Mouse (Mus musculus) liver, embryonic 11.5 days (tissue): ENCODE data around the gene Fam92b. TPM values are rescaled to one million over a fixed set of nuclear protein-coding genes. Genes with fewer than 3 reads are reported as not detected.

Source experiments
- ATAC-seq: fragments of 200-750 bp; cut with Nextera tagmentation; replicated peaks from 2 replicates; pipeline ENCODE4 v1.8.0; 2017; ENCODE audit warnings: moderate number of reproducible peaks, mild to moderate bottlenecking, moderate TSS enrichment, moderate library complexity; ENCODE audit not compliant: low FRiP score
- DNase-seq: peaks from one replicate; pipeline ENCODE4 v3.0.0-alpha.2; 2017; ENCODE audit warnings: low spot score
- H3K27ac ChIP-seq: fragments of 300-500 bp; sonication (generic); 2 replicates; pipeline ENCODE4 v1.5.1; 2014; ENCODE audit warnings: mild to moderate bottlenecking, low read depth, low read length, control low read depth
- H3K27me3 ChIP-seq: fragments of 300-500 bp; sonication (generic); replicated peaks from 2 replicates; pipeline ENCODE4 v1.6.1; 2014; ENCODE audit warnings: low read length, mixed read lengths; ENCODE audit not compliant: control insufficient read depth, insufficient read depth
- H3K36me3 ChIP-seq: fragments of 300-500 bp; sonication (generic); 2 replicates; pipeline ENCODE4 v1.6.1; 2014; ENCODE audit warnings: mild to moderate bottlenecking, low read length, moderate library complexity, mixed read lengths; ENCODE audit not compliant: control insufficient read depth, insufficient read depth
- H3K4me1 ChIP-seq: fragments of 300-500 bp; sonication (generic); replicated peaks from 2 replicates; pipeline ENCODE4 v1.6.1; 2014; ENCODE audit warnings: low read length, mixed read lengths; ENCODE audit not compliant: control insufficient read depth, insufficient read depth
- H3K4me2 ChIP-seq: fragments of 300-500 bp; sonication (generic); 2 replicates; pipeline ENCODE4 v1.6.1; 2014; ENCODE audit warnings: mild to moderate bottlenecking, control low read depth, moderate library complexity
- H3K4me3 ChIP-seq: fragments of 300-500 bp; sonication (generic); 2 replicates; pipeline ENCODE4 v1.5.1; 2014; ENCODE audit warnings: low read depth, low read length, control low read depth
- H3K9ac ChIP-seq: fragments of 300-500 bp; sonication (generic); 2 replicates; pipeline ENCODE4 v1.6.1; 2014; ENCODE audit warnings: low read depth, low read length, control low read depth
- H3K9me3 ChIP-seq: fragments of 300-500 bp; sonication (generic); 2 replicates; pipeline ENCODE4 v1.6.1; 2016; ENCODE audit warnings: low read length, inconsistent platforms, mixed read lengths; ENCODE audit not compliant: control insufficient read depth
- WGBS: fragments of 180-500 bp; shearing (Covaris S2); extraction: QIAGEN DNeasy Blood & Tissue Kit; methylation state at CpG from one replicate; pipeline ENCODE4 v1.1.7; 2014; 5-methylcytosine and 5-hydroxymethylcytosine counted together
- polyA plus RNA-seq: library from polyadenylated mRNA; unstranded; fragments of >200 nt; fragmentation: Nextera tagmentation; extraction: Ambion mirVana; gene quantifications from 2 replicates; pipeline ENCODE4 v1.2.1, GENCODE M21; 2014

Fam92b gene
- polyA plus RNA-seq, 1 experiment from 2014 or later: 0.27 TPM

GRCm38 (mm10) chr8:120213229-120213628, 36.0 kb upstream of the Fam92b start:
- H3K9me3 ChIP-seq: no peaks in the 10 kb centered on the region
- no peak overlapping the region for H3K9ac ChIP-seq
- no peak overlapping the region for H3K4me3 ChIP-seq
- ATAC-seq (no peak), DNase-seq (no peak)
- H3K27ac ChIP-seq: no peak overlapping the region
- no peaks in the 10 kb centered on the region for H3K36me3 ChIP-seq
- H3K27me3 ChIP-seq: peaks cover 8% of the 10 kb centered on the region; the same call in 1 of the 2 replicates
- 85% methylated on average over 3 of the region's 3 CpGs for WGBS
- no peak overlapping the region for H3K4me2 ChIP-seq
- H3K4me1 ChIP-seq: peaks cover 29% of the 10 kb centered on the region

- no peak overlapping the region for H3K4me3 ChIP-seq
- H3K4me1 ChIP-seq: peaks cover 27% of the 10 kb centered on the region
- WGBS: 85% methylated on average over 7 of the region's 7 CpGs
- no peaks in the 10 kb centered on the region for H3K9me3 ChIP-seq
- peaks cover 8% of the 10 kb centered on the region; the same call in 1 of the 2 replicates for H3K27me3 ChIP-seq
- ATAC-seq (no peak), DNase-seq (no peak)
- no peak overlapping the region for H3K9ac ChIP-seq
- H3K4me2 ChIP-seq: no peak overlapping the region
- no peak overlapping the region for H3K27ac ChIP-seq
- H3K36me3 ChIP-seq: no peaks in the 10 kb centered on the region
Measured at GRCm38 (mm10) chr8:120212596-120212995, 35.3 kb upstream of the Fam92b start.

GRCm38 (mm10) chr8:120211345-120211744, 34.1 kb upstream of the Fam92b start:
- 12% methylated on average over 3 of the region's 4 CpGs for WGBS
- Histone ChIP-seq H3K27ac (no peak overlapping the region), H3K36me3 (no peaks in the 10 kb centered on the region), H3K9ac (no peak overlapping the region), H3K9me3 (no peaks in the 10 kb centered on the region), H3K4me2 (no peak overlapping the region), H3K27me3 (peaks cover 6% of the 10 kb centered on the region; the same call in 1 of the 2 replicates), H3K4me3 (no peak overlapping the region), H3K4me1 (peaks cover 21% of the 10 kb centered on the region)
- no peak for ATAC-seq
- no peak for DNase-seq

- H3K9ac ChIP-seq: no peak overlapping the region
- H3K4me2 ChIP-seq: no peak overlapping the region
- 58% methylated on average over 11 of the region's 11 CpGs for WGBS
- H3K4me1 ChIP-seq: peaks cover 14% of the 10 kb centered on the region
- no peak overlapping the region for H3K27ac ChIP-seq
- H3K9me3 ChIP-seq: no peaks in the 10 kb centered on the region
- H3K4me3 ChIP-seq: no peak overlapping the region
- ATAC-seq (no peak), DNase-seq (no peak)
- no peaks in the 10 kb centered on the region for H3K36me3 ChIP-seq
- peaks cover 6% of the 10 kb centered on the region; the same call in 1 of the 2 replicates for H3K27me3 ChIP-seq
Measured at GRCm38 (mm10) chr8:120208113-120208512, 30.8 kb upstream of the Fam92b start.

- H3K4me2 ChIP-seq: no peak overlapping the region
- 80% methylated on average over 8 of the region's 8 CpGs for WGBS
- peaks cover 14% of the 10 kb centered on the region for H3K4me1 ChIP-seq
Measured at GRCm38 (mm10) chr8:120207364-120207763, 30.1 kb upstream of the Fam92b start.

GRCm38 (mm10) chr8:120205916-120206315, 28.6 kb upstream of the Fam92b start:
- ATAC-seq (no peak), DNase-seq (no peak)
- no peaks in the 10 kb centered on the region for H3K9me3 ChIP-seq
- H3K36me3 ChIP-seq: no peaks in the 10 kb centered on the region
- H3K4me1 ChIP-seq: peaks cover 3% of the 10 kb centered on the region; the same call in 1 of the 2 replicates
- no peak overlapping the region for H3K27ac ChIP-seq
- H3K4me2 ChIP-seq: no peak overlapping the region
- WGBS: 61% methylated on average over 9 of the region's 9 CpGs
- H3K4me3 ChIP-seq: no peak overlapping the region
- no peak overlapping the region for H3K9ac ChIP-seq
- H3K27me3 ChIP-seq: peaks cover 6% of the 10 kb centered on the region; the same call in 1 of the 2 replicates

More at GRCm38 (mm10) chr8:120207364-120207763, 30.1 kb upstream of the Fam92b start:
- peaks cover 6% of the 10 kb centered on the region; the same call in 1 of the 2 replicates for H3K27me3 ChIP-seq
- H3K4me3 ChIP-seq: no peak overlapping the region
- DNase-seq: no peak
- H3K9me3 ChIP-seq: no peaks in the 10 kb centered on the region
- no peak overlapping the region for H3K9ac ChIP-seq
- no peak for ATAC-seq
- H3K36me3 ChIP-seq: no peaks in the 10 kb centered on the region
- H3K27ac ChIP-seq: no peak overlapping the region

GRCm38 (mm10) chr8:120204736-120205360, 27.6 kb upstream of the Fam92b start:
- Histone ChIP-seq H3K9me3 (peaks cover 2% of the 10 kb centered on the region; the same call in 1 of the 2 replicates), H3K36me3 (no peaks in the 10 kb centered on the region), H3K4me2 (no peak overlapping the region), H3K27me3 (peaks cover 3% of the 10 kb centered on the region; the same call in 1 of the 2 replicates), H3K4me3 (no peak overlapping the region), H3K4me1 (no peaks in the 10 kb centered on the region), H3K27ac (no peak overlapping the region), H3K9ac (no peak overlapping the region)
- 70% methylated on average over 7 of the region's 7 CpGs for WGBS
- ATAC-seq: no peak
- DNase-seq: no peak

GRCm38 (mm10) chr8:120202546-120202945, 25.3 kb upstream of the Fam92b start:
- no peak overlapping the region for H3K27ac ChIP-seq
- ATAC-seq (no peak), DNase-seq (no peak)
- H3K9me3 ChIP-seq: peaks cover 4% of the 10 kb centered on the region; the same call in 1 of the 2 replicates
- no peak overlapping the region for H3K9ac ChIP-seq
- H3K4me2 ChIP-seq: no peak overlapping the region
- H3K36me3 ChIP-seq: no peaks in the 10 kb centered on the region
- no peaks in the 10 kb centered on the region for H3K27me3 ChIP-seq
- H3K4me1 ChIP-seq: no peaks in the 10 kb centered on the region
- H3K4me3 ChIP-seq: no peak overlapping the region
- 63% methylated on average over 3 of the region's 3 CpGs for WGBS

- Histone ChIP-seq H3K4me2 (no peak overlapping the region), H3K36me3 (no peaks in the 10 kb centered on the region), H3K27me3 (no peaks in the 10 kb centered on the region), H3K9ac (no peak overlapping the region), H3K9me3 (peaks cover 4% of the 10 kb centered on the region; the same call in 1 of the 2 replicates), H3K27ac (no peak overlapping the region), H3K4me1 (no peaks in the 10 kb centered on the region), H3K4me3 (no peak overlapping the region)
- ATAC-seq (no peak), DNase-seq (no peak)
- 77% methylated on average over 6 of the region's 6 CpGs for WGBS
Measured at GRCm38 (mm10) chr8:120201351-120201750, 24.1 kb upstream of the Fam92b start.
